21 mouse cellular contexts compared by ENCODE assay signal in the genomic region with DNA sequence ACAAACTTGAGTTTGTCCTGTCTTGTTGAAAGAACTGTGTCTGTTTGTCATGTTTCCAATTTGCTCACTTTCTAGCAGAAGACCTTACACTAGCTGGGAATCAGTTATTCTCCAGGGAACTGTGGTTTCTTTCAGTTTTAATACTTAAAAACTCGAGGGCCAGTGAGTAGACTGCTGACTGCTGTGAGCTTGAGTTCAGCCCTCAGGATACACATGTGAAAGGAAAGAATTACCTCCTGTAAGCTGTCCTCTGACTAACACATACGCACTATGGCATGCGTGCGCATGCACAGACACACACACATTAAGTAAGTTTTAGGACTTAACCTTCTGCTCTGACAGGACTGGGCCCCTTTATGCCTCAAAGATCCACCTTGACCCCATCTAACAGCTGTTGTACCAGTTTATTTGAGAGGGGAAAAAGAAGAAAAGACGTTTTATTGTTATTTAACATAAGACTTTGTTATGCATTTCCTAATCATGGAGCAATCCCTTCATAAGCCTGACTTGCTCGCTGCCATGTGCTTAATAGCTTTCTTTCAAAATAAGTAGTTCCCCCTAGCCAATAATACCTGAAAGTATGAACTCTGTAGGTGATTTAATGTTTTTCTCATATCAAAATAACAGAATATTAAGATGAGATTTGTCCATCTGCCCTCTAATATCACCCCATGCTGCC. TPM values are rescaled to one million over a fixed set of nuclear protein-coding genes. Genes with fewer than 3 reads are reported as not detected.
"Had no signal": no experiment of that assay in that cellular context is flagged by ENCODE, and none has a peak within 500 bp of the region (broad histone marks: within the 10 kb centered on the region; RNA-seq: fewer than 3 reads in every experiment).

No protein-coding gene starts in this region.

- H3K27ac ChIP-seq: kidney, embryonic 15.5 days; limb, embryonic 15.5 days; liver, embryonic 14.5 days; macrophage; midbrain, embryonic 12.5 days; midbrain, embryonic 15.5 days; neural tube, embryonic 12.5 days; neural tube, embryonic 15.5 days; stomach, postnatal 0 days had no signal

- H3K36me3 ChIP-seq: kidney, embryonic 15.5 days; limb, embryonic 15.5 days; midbrain, embryonic 12.5 days; midbrain, embryonic 15.5 days; neural tube, embryonic 12.5 days; neural tube, embryonic 15.5 days had no signal

- DNase-seq: kidney, adult 8-10 months; kidney, postnatal 10 days; kidney, postnatal 36 days; liver, postnatal 0 days; lung, embryonic 14.5 days; right cerebral cortex, adult 18-20 months; right cerebral cortex, postnatal 14 days; right cerebral cortex, postnatal 4 days; thymus, postnatal 25 days had no signal

- H3K27me3 ChIP-seq: kidney, embryonic 15.5 days; limb, embryonic 15.5 days; midbrain, embryonic 12.5 days; midbrain, embryonic 15.5 days; neural tube, embryonic 12.5 days; neural tube, embryonic 15.5 days had no signal

- H3K4me2 ChIP-seq: kidney, embryonic 15.5 days; limb, embryonic 15.5 days; liver, embryonic 11.5 days; lung, embryonic 14.5 days; midbrain, embryonic 12.5 days; midbrain, embryonic 15.5 days; neural tube, embryonic 12.5 days; neural tube, embryonic 15.5 days had no signal

- ATAC-seq: liver, postnatal 0 days; lung, postnatal 0 days; midbrain, embryonic 15.5 days had no signal

- H3K9me3 ChIP-seq: kidney, embryonic 15.5 days; limb, embryonic 15.5 days; midbrain, embryonic 12.5 days; midbrain, embryonic 15.5 days; neural tube, embryonic 12.5 days; neural tube, embryonic 15.5 days had no signal

- H3K9ac ChIP-seq: kidney, embryonic 15.5 days; limb, embryonic 15.5 days; liver, embryonic 14.5 days; liver, postnatal 0 days; lung, embryonic 14.5 days; midbrain, embryonic 12.5 days; midbrain, embryonic 15.5 days; neural tube, embryonic 12.5 days; neural tube, embryonic 15.5 days had no signal

- H3K4me1 ChIP-seq: kidney, embryonic 15.5 days; limb, embryonic 15.5 days; midbrain, embryonic 12.5 days; midbrain, embryonic 15.5 days; neural tube, embryonic 12.5 days; neural tube, embryonic 15.5 days had no signal

- H3K4me3 ChIP-seq: kidney, embryonic 15.5 days; limb, embryonic 15.5 days; midbrain, embryonic 12.5 days; midbrain, embryonic 15.5 days; neural tube, embryonic 12.5 days; neural tube, embryonic 15.5 days had no signal

RNA-seq across cellular contexts. Expression of a gene that starts 3.0 kb away (rescaled TPM):
- polyA plus RNA-seq: limb, embryonic 11.5 days; lung, embryonic 14.5 days; macrophage; neural tube, embryonic 12.5 days had no signal

RNA-seq across cellular contexts. Expression of a gene that starts 26.0 kb away (rescaled TPM):
- polyA plus RNA-seq: liver, postnatal 0 days; lung, postnatal 0 days; macrophage; midbrain, embryonic 12.5 days; neural tube, embryonic 15.5 days had no signal
